Mouse (Mus musculus): ENCODE measurements around the gene Rhot2. TPM values are rescaled to one million over a fixed set of nuclear protein-coding genes. Genes with fewer than 3 reads are reported as not detected.

Gene Rhot2
- total RNA-seq, 2 experiments from 2014 or later = 54.4 to 76.1 TPM

DNA sequence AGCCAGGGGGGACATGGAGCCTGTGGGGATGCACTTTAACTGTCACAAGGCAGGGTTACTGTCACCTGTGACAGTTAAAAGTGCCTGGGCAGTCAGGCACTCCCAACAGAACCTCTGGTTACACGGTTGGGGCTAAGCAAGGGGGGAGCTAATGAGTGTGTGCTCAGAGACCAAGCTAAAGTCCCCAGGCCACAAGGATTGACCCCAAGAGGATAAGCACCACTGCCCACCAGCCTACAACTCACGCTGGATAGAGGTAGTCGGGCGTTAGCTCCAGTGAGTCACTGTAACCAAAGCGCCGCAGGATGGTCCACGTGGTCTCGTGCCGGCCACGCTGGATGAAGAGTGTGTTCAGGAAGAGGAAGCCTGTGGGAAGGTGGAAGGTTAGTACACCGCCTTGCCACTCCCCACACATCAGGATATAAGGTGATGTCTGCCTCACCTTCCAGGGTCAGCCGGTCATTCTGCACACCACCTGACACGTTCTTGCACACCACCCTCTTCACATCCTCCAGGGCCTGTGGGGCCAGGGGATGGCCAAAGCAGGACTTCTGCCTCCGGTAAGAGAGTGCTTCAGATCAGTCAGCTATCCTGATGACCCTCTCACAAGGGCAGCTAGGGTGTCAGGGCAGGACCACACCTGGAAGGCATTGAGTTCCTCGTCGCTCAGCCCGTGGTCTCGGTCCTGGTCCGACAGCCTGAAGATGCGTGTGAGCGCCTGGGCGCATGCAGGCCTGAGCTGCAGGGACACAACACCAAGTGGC, 3.4 kb downstream of the Rhot2 start, which contains the start of gene Gm20683:
Gm20683 (minus strand) TSS at position 647 of the 764 bp plus-strand sequence.
- DNase-seq = no peak

GRCm38 (mm10) chr17:25840519-25840918, 4.1 kb downstream of the Rhot2 start:
- DNase-seq = no peak

GRCm38 (mm10) chr17:25839455-25840235, 5.0 kb downstream of the Rhot2 start:
- no peak for DNase-seq

DNA sequence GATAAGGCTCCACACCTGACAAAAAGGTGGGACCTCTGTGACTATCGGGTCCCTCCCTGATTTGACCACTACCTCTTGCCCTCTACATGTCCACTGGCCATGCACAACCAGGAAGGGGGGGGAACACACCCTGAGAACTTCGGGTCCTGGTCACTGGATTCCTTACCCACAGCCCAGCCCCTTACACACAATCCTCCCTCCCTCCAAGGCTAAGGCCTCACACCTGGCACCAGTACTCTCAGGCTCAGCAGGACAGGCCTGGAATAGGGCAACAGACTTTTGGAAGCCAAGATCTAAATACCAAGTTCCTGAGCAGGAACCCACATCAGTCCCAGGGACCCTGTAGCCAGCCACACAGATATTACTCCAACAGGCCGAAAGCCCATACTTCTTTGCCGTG, 5.7 kb downstream of the Rhot2 start:
- peak; percentile 66 for DNase-seq

DNA sequence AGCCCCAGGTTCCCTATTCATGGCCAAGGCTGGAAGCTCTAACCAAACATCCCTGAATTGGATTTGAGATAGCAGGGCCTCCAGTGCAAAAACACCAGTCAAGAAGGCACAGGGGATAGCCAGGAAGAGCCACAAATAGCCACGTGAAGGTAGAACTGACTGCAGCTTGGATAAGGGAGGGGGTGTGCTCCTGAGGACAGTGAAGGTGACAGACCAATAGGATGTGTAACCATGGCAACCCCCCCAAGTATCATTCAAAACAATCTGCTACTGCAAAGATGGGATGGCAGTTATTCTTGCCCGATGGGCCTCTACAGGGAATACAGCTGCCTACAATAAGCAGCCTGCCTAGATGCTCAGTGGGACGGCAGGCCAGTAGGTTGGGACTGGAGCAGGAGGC, 7.1 kb downstream of the Rhot2 start:
- DNase-seq = no peak

DNA sequence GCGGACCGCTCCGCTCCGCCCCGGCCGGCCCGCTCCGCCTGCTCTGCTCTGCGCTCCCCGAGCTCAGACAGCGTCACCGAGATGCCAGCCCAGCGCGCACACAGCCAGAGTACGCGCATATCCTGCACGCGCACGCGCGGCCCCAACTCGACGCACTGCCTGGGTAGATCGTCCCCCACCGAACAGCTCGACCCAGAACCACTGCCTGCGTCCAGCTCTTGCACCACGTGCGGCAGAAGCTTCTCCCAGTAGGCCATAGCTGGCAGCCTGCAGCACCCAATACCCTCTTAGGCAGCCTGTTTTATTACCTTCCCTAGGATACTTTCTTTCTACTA, 7.6 kb downstream of the Rhot2 start, which contains the start of gene Rhbdl1:
Rhbdl1 (minus strand) TSS at position 220 of the 335 bp plus-strand sequence.
- peak; percentile 86 for DNase-seq

DNA sequence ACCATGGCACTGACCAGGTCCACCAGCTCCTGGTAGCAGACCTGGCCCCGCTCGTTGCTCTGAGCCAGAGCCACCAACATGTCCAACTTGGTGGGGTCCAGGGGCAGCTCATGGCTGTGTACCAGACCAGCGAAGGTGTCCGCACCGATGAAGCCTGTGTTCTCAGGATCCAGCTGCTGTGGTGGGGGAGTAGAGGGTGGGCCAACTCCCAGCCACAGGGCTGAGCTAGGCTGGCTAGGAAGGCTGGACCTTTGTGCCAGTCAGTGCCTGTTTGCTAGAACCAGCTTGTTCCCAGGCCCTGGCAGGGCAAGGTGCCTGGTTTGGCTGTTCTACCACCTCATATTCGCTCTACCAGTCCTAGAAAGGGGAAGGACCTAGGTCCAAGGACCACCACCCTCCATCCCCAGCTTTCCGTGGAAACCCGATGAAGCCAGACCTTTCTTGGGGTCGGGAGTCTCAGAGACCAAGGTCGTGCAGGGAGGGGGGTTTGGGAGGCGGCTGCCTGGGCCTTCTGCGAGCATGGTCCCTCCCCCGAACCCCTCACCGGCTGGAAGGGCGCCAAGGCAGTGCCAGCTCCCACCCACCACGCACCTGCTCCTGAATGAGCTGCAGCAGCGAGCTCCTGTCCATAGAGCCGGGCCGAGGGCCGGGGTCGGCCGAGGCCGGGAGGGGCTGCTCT, 8.1 kb downstream of the Rhot2 start:
- DNase-seq = no peak

DNA sequence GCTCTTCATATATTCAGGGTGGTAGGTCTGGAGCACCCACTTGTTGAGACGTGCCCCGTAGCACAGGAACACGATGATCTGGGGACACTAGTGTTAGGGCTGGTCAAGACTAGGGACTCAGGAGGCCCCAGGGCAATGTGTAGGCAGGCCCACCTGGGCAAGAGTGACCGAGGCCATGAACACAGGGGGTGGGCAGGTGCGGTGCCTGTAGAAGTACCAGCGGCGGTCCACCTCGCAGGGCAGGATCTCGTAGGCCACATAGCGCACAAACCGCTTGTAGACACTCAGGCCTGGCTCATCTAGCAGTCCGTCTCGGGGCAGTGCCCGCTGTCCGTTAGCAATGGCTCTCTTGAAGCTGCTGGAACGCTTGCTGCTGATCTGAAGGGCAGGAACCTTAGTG, 8.8 kb downstream of the Rhot2 start:
- DNase-seq = no peak

DNA sequence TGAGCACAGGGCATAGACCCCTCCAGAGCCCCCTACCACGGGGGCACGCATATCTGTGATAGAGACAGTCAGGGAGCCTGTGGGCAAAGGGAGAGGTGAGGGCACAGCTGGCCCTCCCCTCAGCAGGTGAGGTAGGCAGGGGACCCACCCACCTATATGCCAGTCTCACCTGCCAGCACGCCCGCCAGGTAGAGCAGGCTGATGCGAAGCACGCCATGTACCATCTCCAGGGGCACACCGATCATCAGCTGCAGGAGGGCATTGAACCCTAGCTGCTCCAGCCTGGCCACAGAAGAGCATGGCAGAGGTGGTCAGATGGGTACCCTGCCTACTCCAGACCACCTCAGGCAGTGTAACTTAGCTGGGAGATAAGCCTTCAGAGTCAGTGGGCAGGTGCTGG, 9.3 kb downstream of the Rhot2 start:
- no peak for DNase-seq

DNA sequence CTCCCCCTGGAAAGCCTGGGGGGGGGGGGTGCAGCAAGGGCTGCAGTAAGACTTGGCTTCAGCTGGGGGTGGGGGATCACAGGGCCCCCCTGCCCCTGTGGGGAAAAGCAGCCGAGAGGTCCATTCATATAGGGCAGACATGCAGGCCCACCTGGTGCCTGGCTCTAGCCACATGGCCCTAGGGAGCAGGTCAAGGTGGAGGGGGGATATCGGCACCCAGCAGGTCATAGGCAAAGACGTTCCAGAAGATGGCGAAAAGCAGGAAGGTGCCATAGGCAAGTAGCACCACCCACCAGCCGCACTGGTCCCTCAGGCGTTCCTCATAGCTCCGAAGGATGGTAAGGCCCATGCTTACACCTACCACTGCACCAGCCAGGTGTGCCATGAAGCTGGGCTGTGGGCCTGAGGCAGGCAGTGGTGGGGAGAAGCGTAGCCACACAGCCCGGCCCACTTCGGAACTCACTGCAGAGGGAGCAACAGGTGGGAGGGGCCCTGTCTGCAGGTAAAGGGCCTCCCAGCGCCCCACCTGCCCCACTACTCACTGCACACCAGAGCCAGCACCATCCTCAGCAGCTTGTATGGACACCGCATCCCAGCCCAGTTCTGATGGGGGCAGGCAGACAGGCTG, 9.9 kb downstream of the Rhot2 start:
- DNase-seq = no peak

- DNase-seq = no peak
These were observed 10.6 kb downstream of the Rhot2 start for GRCm38 (mm10) chr17:25833961-25834594.

DNA sequence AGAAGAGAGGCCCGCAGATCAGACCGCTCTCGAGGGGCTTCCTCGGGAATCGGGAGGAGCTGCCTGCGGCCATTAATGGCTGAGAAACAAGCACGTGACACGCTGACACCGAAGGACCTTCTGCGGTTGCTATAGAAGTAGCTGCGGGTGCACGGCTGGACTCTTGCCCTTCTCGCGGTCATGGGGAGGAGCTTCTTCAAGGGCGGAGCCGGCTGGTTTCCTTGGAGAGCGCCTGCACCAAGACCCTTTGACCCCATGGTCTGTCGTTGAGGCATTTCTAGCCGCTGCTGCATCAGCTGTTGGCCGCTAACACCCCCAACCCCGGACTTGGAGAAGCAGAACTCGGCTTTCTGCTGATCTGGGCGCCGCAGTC, 11.4 kb downstream of the Rhot2 start, which contains the start of gene Stub1:
Stub1 (minus strand) TSS at position 114 of the 373 bp plus-strand sequence.
- peak; percentile 91 for DNase-seq

GRCm38 (mm10) chr17:25832436-25833290, 12.0 kb downstream of the Rhot2 start:
- peak; percentile 99 for DNase-seq

- DNase-seq = no peak
These were observed 13.0 kb downstream of the Rhot2 start for GRCm38 (mm10) chr17:25831451-25832281.

GRCm38 (mm10) chr17:25830806-25831431, 13.7 kb downstream of the Rhot2 start:
- no peak for DNase-seq

- DNase-seq = no peak
These were observed 14.4 kb downstream of the Rhot2 start for GRCm38 (mm10) chr17:25830200-25830753.

DNA sequence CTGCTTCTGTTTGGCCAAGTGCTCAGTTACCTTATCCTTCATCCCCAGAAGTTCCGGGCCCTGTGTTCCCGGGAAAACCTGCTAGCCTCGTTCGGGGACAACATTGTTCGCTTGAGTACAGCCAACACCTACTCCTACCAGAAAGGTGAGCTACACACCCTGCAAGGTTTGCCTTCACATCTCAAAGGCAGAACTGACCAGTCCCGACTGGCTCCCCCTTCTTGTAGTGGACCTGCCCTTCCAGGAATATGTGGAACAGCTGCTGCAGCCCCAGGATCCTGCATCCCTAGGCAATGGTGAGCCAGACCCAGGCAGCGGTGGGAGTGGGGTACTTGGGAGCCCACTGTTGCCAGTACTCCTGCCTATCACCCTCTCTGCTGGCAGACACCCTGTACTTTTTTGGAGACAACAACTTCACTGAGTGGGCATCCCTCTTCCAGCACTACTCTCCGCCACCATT, 15.1 kb downstream of the Rhot2 start:
- no peak for DNase-seq

DNA sequence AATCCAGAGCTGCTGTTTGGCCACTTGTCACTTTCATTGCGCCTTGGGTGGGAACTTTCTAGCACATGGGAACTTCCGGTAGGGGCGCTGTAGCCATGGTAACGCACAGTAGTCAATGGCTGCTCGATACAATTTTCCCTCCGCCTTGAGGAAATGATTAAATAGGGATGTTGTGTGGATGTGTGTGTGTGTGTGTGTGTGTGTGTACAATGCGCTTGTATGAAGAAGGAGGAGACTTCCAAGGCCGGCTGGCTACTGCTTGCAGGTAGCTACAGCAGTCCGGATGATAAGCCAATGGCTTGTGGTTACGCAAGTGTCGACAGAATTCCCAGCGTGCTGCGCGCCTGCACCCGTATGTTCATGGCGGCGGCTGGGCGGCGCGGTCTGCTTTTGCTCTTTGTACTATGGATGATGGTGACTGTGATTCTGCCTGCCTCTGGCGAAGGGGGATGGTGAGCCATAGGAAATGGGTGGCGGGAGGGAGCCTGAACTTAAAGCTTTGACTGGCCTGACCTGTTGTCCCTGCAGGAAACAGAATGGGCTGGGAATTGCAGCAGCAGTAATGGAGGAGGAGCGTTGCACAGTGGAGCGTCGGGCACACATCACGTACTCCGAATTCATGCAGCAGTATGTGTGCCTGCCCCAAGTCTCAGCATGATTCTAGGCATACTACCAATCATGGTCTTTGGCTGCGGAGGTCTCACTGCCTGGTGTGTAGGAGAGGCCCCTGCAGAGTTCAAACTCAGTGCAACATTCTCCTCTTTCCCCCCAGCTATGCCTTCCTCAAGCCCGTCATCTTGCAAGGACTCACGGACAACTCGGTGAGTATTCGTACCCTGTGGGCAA, 15.7 kb downstream of the Rhot2 start, which contains the start of gene Jmjd8:
Jmjd8 (plus strand) TSS at position 156 of the 846 bp plus-strand sequence.
- peak; percentile 72 for DNase-seq
